Mouse (Mus musculus) hindbrain, embryonic 12.5 days (tissue): ENCODE results near the gene Nudt3. TPM values are rescaled to one million over a fixed set of nuclear protein-coding genes. Genes with fewer than 3 reads are reported as not detected.
A peak's percentile ranks its signal among the peaks of the same experiment; 100 is the strongest.

Experiments
- ATAC-seq: fragments of 200-750 bp; cut with Nextera tagmentation; 2 replicates; pipeline ENCODE4 v1.8.0; 2017; ENCODE audit warnings: moderate TSS enrichment; ENCODE audit not compliant: low FRiP score
- H3K27ac ChIP-seq: fragments of 300-500 bp; sonication (generic); 2 replicates; pipeline ENCODE4 v1.5.1; 2016; ENCODE audit warnings: mild to moderate bottlenecking
- H3K27me3 ChIP-seq: fragments of 300-500 bp; sonication (generic); 2 replicates; pipeline ENCODE4 v1.6.1; 2016; ENCODE audit warnings: mild to moderate bottlenecking
- H3K36me3 ChIP-seq: fragments of 300-500 bp; sonication (generic); 2 replicates; pipeline ENCODE4 v1.6.1; 2016; ENCODE audit warnings: mild to moderate bottlenecking
- H3K4me1 ChIP-seq: fragments of 300-500 bp; sonication (generic); 2 replicates; pipeline ENCODE4 v1.6.1; 2016
- H3K4me2 ChIP-seq: fragments of 300-500 bp; sonication (generic); replicated peaks from 2 replicates; pipeline ENCODE4 v1.6.1; 2016; ENCODE audit warnings: mild to moderate bottlenecking
- H3K4me3 ChIP-seq: fragments of 300-500 bp; sonication (generic); 2 replicates; pipeline ENCODE4 v1.5.1; 2016; ENCODE audit warnings: mild to moderate bottlenecking
- H3K9ac ChIP-seq: fragments of 300-500 bp; sonication (generic); 2 replicates; pipeline ENCODE4 v1.6.1; 2016; ENCODE audit warnings: mild to moderate bottlenecking, moderate library complexity
- H3K9me3 ChIP-seq: fragments of 300-500 bp; sonication (generic); replicated peaks from 2 replicates; pipeline ENCODE4 v1.6.1; 2016; ENCODE audit warnings: mild to moderate bottlenecking
- WGBS: fragments of 180-500 bp; shearing (Covaris S2); methylation state at CpG from one replicate; pipeline ENCODE4 v1.1.7; 2016; 5-methylcytosine and 5-hydroxymethylcytosine counted together
- polyA plus RNA-seq: library from polyadenylated mRNA; unstranded; fragments of >200 nt; fragmentation: Nextera tagmentation; extraction: Ambion mirVana; gene quantifications from 2 replicates; pipeline ENCODE4 v1.2.1, GENCODE M21; 2016

Gene Nudt3
- polyA plus RNA-seq, 1 experiment from 2014 or later, result 199 TPM

DNA sequence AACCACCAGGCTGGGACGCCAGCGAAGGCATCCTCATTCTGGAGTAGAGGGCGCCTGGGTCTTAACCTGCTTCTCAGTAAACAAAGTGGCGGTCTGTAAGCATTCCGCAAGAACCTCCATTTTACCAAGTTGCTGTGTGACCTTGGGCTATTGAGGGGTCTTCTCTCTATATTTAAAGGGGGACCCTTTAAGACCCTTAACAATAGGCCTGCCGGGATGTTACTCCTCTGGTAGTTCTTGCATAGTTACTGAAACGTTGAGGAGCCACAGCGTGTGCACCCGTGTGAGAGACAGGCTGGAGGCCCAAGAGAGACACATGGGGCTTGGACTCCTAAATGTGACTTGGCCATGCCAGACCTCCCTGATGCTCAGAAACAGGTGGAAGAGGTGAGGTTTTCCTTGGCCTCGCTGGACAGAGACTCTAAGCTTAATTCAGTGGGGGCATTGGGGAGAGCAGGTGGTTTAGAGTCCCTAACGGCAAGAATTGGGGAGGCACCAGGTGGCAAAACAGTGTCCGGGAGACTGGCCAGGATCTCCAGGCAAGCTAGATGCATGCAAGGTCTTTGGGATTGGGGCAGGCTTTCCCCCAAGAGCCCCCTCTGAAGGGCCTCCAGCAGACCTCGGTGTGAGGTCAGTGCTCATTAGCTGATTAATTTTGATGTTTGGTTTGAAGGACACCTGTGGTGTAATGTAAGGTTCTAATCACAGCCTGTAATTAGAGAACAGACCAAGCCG lies 65.2 kb downstream of the Nudt3 start:
- WGBS, result 2% methylated on average over 14 of the region's 14 CpGs
- no peak for ATAC-seq
- H3K4me2 ChIP-seq, result peak overlapping the region; percentile 82
- H3K36me3 ChIP-seq, result peaks cover 12% of the 10 kb centered on the region; the same call in 1 of the 2 replicates
- H3K27ac ChIP-seq, result peak overlapping the region; percentile 95
- peaks cover 10% of the 10 kb centered on the region; the same call in 1 of the 2 replicates for H3K27me3 ChIP-seq
- peak overlapping the region; percentile 93 for H3K9ac ChIP-seq
- H3K4me3 ChIP-seq, result peak overlapping the region; percentile 89
- H3K4me1 ChIP-seq, result peaks cover 44% of the 10 kb centered on the region
- no peaks in the 10 kb centered on the region for H3K9me3 ChIP-seq

DNA sequence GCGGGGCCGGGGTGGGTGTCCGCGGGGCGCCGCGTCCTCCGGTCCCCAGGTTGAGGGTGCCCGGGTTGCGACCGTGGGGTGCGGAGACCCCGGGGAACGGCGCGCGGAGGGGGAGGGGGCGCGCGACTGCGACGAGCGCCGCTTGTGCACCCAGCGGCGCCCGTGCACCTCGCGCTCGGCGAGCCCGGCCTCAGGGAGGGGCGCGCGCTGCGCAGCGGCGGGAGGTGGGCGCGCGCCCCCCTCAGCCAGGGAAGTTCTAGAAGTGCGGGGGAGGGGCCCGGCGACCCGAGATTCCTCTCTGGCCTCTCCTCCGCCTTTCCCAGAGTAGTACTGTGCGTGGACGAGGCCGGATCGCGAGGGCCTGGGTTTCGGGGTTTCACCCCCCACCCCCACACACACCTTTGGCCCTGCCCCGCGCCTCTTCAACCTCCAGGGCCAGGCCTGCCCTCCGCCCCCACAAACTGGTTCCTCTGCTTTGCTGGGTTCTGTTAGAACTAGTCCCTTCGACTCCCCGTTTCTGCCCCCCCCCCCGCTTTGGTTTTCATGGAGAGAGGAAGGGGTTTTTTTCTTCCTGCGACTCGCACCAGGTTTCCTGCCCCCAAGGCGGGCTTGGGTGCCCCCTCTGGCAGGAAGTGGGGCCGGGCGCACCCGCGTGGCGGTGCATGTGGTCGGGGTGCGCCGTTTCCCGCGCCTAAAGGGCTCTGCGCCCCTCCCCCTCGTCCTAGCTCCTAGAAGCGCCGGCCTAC lies 65.9 kb downstream of the Nudt3 start:
- ATAC-seq, result peak; percentile 51
- H3K9me3 ChIP-seq, result no peaks in the 10 kb centered on the region
- peak overlapping the region; percentile 95 for H3K27ac ChIP-seq
- H3K36me3 ChIP-seq, result peaks cover 12% of the 10 kb centered on the region; the same call in 1 of the 2 replicates
- H3K9ac ChIP-seq, result peak overlapping the region; percentile 93
- H3K4me1 ChIP-seq, result peaks cover 44% of the 10 kb centered on the region
- H3K4me3 ChIP-seq, result peak overlapping the region; percentile 89
- under 1% methylated on average over 62 of the region's 75 CpGs for WGBS
- H3K4me2 ChIP-seq, result peak overlapping the region; percentile 82
- H3K27me3 ChIP-seq, result peaks cover 10% of the 10 kb centered on the region; the same call in 1 of the 2 replicates

DNA sequence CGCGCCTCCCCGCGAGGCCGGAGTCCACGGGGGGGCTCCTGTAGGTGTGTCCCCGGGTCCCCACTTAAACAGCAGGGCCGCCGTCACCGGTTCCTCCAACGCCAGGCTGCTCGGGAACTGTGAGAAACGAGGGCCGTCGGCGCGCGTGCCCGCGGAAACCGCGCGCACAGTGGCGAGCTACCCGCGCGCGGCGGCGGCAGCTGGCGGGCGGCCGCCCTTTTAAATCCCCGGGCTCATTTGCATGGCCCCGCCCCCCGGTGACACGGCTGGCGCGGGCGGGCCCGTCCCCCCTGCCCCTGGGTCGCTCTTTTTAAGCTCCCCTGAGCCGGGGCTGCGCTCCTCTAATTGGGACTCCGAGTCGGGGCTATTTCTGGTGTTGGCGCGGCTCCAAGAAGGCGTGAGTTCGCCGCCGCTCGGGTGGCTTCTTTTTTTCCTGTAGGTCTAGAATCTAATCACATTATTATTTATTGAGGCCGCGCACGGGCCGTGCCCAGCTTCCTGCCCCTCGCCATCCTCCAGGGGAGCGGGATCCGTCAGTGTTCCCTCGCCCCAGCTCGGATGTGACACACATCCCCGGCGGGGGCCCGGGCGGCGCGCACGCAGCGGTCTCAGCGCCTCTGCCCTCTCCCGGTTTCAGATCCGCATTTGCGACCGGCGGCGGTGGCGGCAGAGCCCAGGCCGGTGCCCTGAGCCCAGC lies 66.8 kb downstream of the Nudt3 start, which contains the start of gene Hmga1:
Gene Hmga1 (plus strand): TSS at position 183 of the 697 bp plus-strand sequence.
- WGBS, result under 1% methylated on average over 79 of the region's 79 CpGs
- H3K27me3 ChIP-seq, result peaks cover 10% of the 10 kb centered on the region; the same call in 1 of the 2 replicates

DNA sequence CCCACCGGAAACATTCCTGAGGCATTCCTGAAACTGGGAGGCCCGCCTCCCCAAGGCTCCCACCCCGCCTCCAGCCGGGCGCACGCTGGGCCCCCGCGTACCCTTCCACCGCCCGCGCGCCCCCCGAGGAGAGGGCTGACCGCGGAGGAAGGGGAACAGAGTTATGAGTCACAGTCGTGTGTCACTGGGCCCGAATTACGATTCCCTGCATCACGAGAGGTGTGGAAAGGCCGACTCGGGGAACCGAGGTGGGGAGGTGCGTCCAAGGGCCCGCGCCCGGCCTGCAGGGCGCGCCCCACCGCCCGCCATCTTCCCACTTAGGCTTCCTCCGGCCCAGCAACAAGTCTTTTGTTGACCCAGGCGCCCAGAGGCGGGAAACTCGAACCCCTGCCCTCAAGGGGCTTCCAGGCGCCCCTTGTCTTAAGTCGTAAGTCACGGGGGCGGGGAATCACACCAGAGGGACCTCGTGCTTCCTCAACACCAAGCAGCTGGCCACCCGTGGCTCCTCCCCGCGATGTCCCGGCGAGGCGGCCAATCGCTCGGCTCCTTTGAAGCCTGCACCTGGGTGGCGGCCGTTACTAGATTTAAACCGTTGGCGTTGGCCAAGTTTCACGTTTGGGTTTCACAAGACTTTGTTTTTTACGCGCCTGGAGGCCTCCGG lies 67.7 kb downstream of the Nudt3 start:
- Histone ChIP-seq H3K4me1 (peaks cover 39% of the 10 kb centered on the region), H3K9me3 (no peaks in the 10 kb centered on the region), H3K9ac (peak overlapping the region; percentile 59), H3K4me3 (peak overlapping the region; percentile 89), H3K27ac (peak overlapping the region; percentile 95), H3K36me3 (0 out of 2 replicates have a peak, but pooled peaks cover under 1% of the 10 kb centered on the region), H3K4me2 (peak overlapping the region; percentile 82), H3K27me3 (peaks cover 10% of the 10 kb centered on the region; the same call in 1 of the 2 replicates)
- under 1% methylated on average over 55 of the region's 55 CpGs for WGBS
- ATAC-seq, result peak; percentile 26

More for the DNA sequence above, 66.8 kb downstream of the Nudt3 start, which contains the start of gene Hmga1:
- Histone ChIP-seq H3K4me3 (peak within 1 kb of the TSS; percentile 89), H3K27ac (peak within 1 kb of the TSS; percentile 95), H3K4me2 (peak within 1 kb of the TSS; percentile 82), H3K36me3 (peaks cover 7% of the 10 kb centered on the region; the same call in 1 of the 2 replicates), H3K9me3 (no peaks in the 10 kb centered on the region), H3K4me1 (peaks cover 39% of the 10 kb centered on the region), H3K9ac (peak within 1 kb of the TSS; percentile 93)
- peak; percentile 81 for ATAC-seq

DNA sequence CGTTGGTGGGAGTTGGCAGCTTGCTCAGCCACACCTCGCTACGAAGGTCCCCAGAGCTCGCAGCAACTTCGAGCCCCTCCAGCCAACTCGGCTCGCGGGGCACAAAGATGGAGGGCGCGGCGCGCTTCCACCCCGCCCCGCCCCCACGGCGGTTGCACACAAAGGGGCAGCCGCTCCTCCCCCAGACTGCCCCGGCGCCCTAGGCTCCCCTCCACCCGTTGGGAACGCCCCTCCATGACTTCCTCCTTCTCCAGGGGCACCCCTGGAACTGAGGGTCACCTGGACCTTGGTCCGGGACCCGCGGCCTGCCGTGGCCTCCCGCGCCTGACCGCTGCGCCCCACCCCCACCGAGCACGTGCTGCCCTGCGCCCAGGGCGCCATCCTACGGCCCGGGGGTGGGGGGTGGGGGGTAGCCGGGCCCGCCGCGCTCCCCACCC lies 68.2 kb downstream of the Nudt3 start:
- peaks cover 38% of the 10 kb centered on the region for H3K4me1 ChIP-seq
- peak overlapping the region; percentile 89 for H3K4me3 ChIP-seq
- no peak for ATAC-seq
- H3K27me3 ChIP-seq, result peaks cover 10% of the 10 kb centered on the region; the same call in 1 of the 2 replicates
- no peaks in the 10 kb centered on the region for H3K9me3 ChIP-seq
- H3K36me3 ChIP-seq, result no peaks in the 10 kb centered on the region
- H3K9ac ChIP-seq, result peak overlapping the region; percentile 59
- 1% methylated on average over 38 of the region's 39 CpGs for WGBS
- peak overlapping the region; percentile 95 for H3K27ac ChIP-seq
- peak overlapping the region; percentile 82 for H3K4me2 ChIP-seq

DNA sequence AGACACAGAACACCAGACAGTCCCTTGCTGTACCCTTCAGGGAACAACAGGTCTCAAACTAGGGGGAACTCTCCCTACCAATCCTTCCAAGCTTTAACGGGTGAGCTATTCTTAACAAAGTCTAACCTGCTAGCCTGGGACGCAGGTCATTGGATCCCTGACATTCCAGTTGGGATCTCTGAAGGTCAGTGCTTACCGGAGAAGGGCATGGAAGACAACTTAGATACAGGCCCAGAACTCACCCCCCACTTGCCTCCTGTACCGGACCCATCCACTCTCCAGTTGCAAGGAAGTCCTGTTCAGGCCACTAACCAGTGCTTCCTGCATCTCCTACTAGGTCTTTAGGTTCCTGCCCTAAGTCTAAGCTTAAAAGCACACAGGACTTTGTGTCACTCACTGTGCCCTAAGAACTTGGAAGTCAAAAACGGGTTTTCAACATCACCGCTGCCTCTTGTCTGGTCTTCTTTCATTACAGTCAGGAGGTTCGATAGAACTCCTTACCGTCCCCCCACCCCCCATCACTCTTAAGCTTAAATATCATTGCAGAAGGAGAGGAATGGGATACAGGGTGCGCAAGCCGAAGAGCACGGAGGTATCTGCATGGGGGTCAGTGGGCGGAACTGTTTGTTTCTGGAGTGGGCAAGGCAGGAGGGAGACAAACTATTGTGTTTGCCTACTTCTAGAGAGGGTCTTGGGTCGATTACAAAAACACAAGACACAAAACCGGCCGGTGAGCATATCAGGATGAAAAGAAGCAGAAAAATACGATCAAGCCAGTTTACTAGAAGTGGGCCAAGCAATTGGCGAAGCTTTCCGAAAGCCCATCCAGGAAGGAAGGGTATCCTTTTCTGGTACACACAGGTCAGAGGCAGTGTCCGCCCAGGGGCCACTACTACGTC lies 69.0 kb downstream of the Nudt3 start:
- H3K4me1 ChIP-seq, result peaks cover 42% of the 10 kb centered on the region
- no peaks in the 10 kb centered on the region for H3K36me3 ChIP-seq
- ATAC-seq, result no peak
- H3K9me3 ChIP-seq, result no peaks in the 10 kb centered on the region
- H3K4me2 ChIP-seq, result peak overlapping the region; percentile 82
- H3K4me3 ChIP-seq, result peak overlapping the region; percentile 89; the same call in 1 of the 2 replicates
- H3K27me3 ChIP-seq, result peaks cover 10% of the 10 kb centered on the region; the same call in 1 of the 2 replicates
- WGBS, result 40% methylated on average over 20 of the region's 20 CpGs
- H3K27ac ChIP-seq, result peak overlapping the region; percentile 95
- peak overlapping the region; percentile 59 for H3K9ac ChIP-seq

DNA sequence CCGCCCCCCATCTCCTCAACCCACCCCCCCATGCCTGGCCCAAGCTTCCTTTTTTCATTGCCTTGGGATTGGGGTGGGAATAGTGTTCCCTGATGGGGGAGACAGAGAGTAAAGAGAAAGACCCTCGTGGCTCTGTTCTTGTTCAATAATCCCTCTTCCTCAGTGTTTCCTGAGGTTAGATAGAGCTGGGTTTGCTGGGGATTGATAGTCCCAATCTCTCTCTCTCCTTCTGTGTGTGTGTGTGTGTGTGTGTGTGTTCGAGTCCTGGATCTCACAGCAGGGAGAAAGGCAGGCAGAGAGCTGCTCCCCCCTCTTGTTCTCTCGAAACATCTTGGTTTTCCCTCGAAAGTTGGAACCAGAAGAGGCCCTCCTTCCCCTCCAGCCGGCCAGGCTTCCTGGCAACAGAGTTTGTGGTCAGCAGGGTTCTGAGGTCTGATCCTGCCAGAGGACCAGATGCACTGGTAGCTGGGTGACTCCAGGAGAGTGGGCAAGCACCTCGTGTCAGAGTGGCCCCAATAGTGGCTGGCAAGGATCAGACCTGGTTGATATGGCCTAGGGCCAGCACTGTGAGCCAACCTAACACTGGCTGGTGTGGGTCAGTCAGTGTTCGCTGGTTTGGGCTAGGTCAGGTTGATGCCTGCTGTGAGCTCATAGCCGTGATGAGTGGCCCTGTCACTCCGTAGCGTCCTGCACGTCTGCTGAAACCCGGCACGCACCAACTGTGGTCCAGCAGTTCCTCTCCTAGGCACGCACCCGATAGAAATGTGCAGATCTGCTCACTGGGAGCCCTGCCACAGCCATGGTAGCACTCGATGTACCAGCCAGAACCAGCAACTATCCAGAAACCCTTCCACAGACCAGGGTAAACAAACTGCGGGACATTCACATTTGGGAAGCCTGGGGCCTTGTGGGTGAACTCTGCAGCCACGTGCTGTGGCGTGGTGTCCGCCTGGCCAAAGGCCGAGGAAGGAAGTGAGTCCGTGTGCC lies 70.8 kb downstream of the Nudt3 start:
- Histone ChIP-seq H3K9ac (no peak overlapping the region), H3K4me1 (peaks cover 33% of the 10 kb centered on the region), H3K27ac (no peak overlapping the region), H3K27me3 (peaks cover 10% of the 10 kb centered on the region; the same call in 1 of the 2 replicates), H3K4me3 (no peak overlapping the region), H3K4me2 (no peak overlapping the region), H3K36me3 (no peaks in the 10 kb centered on the region), H3K9me3 (no peaks in the 10 kb centered on the region)
- 77% methylated on average over 23 of the region's 23 CpGs for WGBS
- ATAC-seq, result no peak

DNA sequence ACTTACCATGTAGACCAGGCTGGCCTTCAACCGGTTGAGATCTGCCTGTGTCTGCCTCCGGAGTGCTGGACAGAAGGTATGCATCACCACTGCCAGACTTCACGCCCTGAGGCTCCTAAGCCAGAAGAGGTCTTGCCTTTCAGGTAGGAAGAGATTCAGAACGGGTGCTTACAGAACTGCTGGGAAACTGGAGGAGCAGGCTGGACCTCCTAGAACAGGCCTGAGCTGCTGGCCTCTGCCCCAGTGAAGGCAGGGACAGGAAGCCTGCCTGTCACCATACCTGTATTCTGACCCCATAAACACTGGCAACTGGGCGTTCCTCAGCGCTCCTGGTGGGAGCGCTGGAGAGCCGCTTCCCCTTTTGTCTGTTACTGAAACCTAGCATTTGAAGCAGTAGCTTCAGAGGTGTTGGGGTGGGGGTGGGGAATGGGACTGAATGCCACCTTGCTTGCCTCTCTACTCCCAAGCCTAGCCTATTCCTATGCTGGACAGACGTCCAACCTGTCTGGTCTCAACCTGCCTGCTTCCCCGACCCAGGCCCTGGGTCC lies 71.8 kb downstream of the Nudt3 start:
- Histone ChIP-seq H3K4me1 (peaks cover 30% of the 10 kb centered on the region), H3K9ac (no peak overlapping the region), H3K36me3 (no peaks in the 10 kb centered on the region), H3K27ac (no peak overlapping the region), H3K4me2 (no peak overlapping the region), H3K27me3 (peaks cover 10% of the 10 kb centered on the region; the same call in 1 of the 2 replicates), H3K4me3 (no peak overlapping the region), H3K9me3 (no peaks in the 10 kb centered on the region)
- no peak for ATAC-seq
- WGBS, result 61% methylated on average over 10 of the region's 10 CpGs

DNA sequence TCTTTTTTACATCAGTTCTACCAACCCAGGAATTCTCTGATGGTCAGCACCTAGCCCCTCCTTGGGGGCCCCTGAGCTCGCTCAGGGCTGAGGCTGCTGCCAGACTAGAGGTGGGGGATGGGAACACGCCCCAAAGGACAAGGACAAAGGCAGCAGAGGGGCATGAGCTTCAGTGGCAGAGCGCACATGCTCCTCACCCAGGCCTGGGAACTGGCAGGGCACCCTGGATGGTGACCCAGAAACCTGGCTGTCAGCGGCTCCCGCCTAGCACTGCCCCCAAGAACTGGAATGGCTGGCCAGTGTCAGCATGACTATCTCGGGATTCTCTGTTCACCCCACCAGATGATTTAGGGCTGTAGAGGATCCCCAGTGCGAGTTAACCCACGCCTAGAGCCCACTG lies 74.1 kb downstream of the Nudt3 start:
- peaks cover 16% of the 10 kb centered on the region for H3K4me1 ChIP-seq
- peak overlapping the region; percentile 15; the same call in 1 of the 2 replicates for H3K9ac ChIP-seq
- no peaks in the 10 kb centered on the region for H3K9me3 ChIP-seq
- no peaks in the 10 kb centered on the region for H3K36me3 ChIP-seq
- 0 out of 2 replicates have a peak overlapping the region, but pooled peaks have one; percentile 2 for H3K4me2 ChIP-seq
- WGBS, result 40% methylated on average over 8 of the region's 8 CpGs
- no peak overlapping the region for H3K4me3 ChIP-seq
- H3K27ac ChIP-seq, result no peak overlapping the region
- peak; percentile 39; the same call in 1 of the 2 replicates for ATAC-seq
- peaks cover 3% of the 10 kb centered on the region; the same call in 1 of the 2 replicates for H3K27me3 ChIP-seq
